Mouse (Mus musculus): ENCODE measurements around the gene B3gnt2. TPM values are rescaled to one million over a fixed set of nuclear protein-coding genes. Genes with fewer than 3 reads are reported as not detected.

B3gnt2 gene
- polyA plus RNA-seq, 1 experiment = 9.7 TPM

DNA sequence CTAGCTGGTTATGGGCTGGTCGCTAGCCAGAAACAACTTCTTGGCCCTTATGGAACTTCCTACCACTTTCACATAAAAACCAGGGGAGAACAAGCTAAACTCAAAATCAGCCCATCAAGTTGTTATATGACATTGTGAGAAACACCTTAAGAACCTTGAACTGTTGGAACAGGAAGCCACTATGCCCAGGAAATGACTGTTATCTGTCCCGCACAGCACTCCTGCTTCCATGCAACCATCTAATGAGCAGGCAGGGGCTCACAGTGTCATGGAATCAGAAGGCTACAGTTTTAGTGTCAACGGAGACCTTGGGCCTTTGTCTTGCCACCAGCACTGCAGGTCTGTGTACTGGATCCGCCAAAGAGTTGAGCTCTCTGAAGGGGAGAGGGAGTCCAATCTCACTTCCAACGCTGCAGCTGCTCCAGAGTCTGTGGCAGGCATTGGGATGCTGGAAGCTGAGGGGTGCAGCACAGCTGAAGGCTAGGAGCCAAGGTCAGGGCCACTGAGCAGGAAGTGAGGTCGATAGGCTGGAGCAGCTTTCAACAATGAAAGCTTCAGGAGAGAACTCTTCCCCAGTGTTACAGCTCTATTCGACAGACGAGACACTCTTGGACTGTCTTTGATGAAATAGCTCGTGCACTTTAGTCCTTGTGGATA lies 36.6 kb downstream of the B3gnt2 start:
- no peak for DNase-seq (ENCODE audit: extremely low spot score in 1 of 2, low spot score in 1 of 2)

- DNase-seq (ENCODE audit: extremely low spot score in 1 of 2, low spot score in 1 of 2) = no peak
Measured at GRCm38 (mm10) chr11:22821243-22821642, 39.5 kb downstream of the B3gnt2 start.

DNA sequence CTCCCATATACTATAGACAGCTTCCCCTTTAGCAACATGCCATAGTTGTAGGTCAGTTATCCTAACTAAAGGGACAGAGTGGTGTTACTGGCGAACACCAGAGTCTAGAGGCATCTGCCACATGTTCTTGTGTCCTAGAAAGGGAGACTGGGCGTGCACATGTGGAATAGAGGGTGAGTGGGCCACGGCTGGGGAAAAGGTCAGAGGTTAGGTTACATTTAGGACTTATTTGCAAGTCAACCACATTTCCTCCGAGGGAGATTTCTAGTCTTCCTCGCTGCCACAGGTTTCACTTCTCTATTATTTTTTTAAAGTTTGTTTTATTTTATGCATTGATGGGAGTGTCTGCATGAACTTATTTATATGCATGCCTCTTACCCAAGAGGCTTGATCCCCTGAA lies 42.4 kb downstream of the B3gnt2 start:
- DNase-seq (ENCODE audit: extremely low spot score in 1 of 2, low spot score in 1 of 2) = no peak

DNA sequence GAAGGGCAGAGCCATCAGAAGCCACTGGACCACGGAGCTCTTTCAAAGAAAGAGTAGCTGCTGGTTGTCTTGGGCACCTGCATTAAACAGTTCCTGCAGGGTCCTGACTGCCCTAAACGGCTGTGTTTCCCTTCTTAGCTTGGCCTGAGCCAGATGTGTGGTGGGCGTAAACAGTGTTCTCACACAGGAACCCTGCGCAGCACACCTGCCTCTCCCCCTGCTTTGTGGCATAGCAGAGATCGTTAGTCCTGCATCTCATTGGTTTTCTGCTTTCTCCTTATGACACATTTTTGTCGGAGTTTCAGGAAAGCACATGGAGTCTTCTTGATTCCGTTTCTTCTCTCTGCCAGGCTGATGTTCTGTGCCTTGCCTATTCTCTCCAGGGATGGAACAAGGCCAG lies 44.9 kb downstream of the B3gnt2 start:
- no peak for DNase-seq (ENCODE audit: extremely low spot score in 1 of 2, low spot score in 1 of 2)

DNA sequence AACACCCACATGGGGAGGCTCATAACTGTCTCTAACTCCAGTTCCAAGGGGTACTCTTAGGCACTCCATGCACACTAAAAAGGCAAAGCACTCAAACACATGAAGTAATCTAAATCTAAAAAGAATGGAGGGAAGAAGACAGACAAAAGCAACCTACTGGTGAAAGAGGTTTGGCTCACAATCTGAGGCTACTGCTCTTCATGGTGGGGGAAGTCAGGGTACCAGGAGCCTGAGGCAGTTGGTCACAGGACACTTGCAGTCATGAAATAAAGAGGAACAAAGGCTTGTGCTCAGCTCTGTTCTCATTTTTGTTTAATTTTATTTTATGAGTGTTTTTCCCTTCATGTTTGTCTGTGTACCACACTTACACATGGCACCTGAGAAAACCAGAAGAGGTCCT lies 45.6 kb downstream of the B3gnt2 start:
- DNase-seq (ENCODE audit: extremely low spot score in 1 of 2, low spot score in 1 of 2) = no peak

- DNase-seq (ENCODE audit: extremely low spot score in 1 of 2, low spot score in 1 of 2) = no peak
Measured at GRCm38 (mm10) chr11:22813921-22814704, 46.6 kb downstream of the B3gnt2 start.

GRCm38 (mm10) chr11:22813427-22813826 lies 47.3 kb downstream of the B3gnt2 start:
- DNase-seq (ENCODE audit: extremely low spot score in 1 of 2, low spot score in 1 of 2) = no peak

GRCm38 (mm10) chr11:22811413-22811812 lies 49.3 kb downstream of the B3gnt2 start:
- DNase-seq (ENCODE audit: extremely low spot score in 1 of 2, low spot score in 1 of 2) = no peak

DNA sequence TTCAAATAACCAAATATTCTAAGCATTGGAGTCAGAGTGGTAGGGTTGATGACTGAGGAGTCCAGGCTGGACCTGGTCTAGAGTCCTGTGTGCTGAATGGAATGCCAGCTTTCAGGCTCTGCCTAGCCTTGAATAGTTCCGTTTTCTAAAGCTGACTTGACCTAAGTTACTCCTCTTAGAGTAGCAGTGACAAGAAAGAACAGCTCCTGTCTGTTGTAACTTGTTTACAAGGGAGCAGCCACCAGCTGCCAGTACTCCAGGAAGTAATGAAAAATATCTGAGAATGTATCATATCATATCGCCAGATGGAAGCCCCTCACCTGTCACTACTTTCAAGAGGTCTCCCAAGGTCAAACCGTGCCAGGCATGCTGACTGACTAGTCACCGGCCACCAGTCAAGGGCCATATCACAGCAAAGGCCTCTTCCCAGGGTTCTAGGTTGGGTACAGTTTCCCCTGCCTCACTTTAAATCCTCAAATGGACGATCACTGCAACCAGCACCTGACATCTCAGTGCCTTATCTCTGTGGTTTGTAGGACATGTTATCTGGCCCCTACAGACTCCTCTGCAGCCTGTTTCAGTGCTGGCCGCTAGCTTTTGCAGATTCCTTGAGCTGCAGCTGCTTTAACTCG lies 51.2 kb downstream of the B3gnt2 start:
- no peak for DNase-seq (ENCODE audit: extremely low spot score in 1 of 2, low spot score in 1 of 2)

GRCm38 (mm10) chr11:22808040-22808439 lies 52.7 kb downstream of the B3gnt2 start:
- no peak for DNase-seq (ENCODE audit: extremely low spot score in 1 of 2, low spot score in 1 of 2)

GRCm38 (mm10) chr11:22805171-22805570 lies 55.6 kb downstream of the B3gnt2 start:
- no peak for DNase-seq (ENCODE audit: extremely low spot score in 1 of 2, low spot score in 1 of 2)

DNA sequence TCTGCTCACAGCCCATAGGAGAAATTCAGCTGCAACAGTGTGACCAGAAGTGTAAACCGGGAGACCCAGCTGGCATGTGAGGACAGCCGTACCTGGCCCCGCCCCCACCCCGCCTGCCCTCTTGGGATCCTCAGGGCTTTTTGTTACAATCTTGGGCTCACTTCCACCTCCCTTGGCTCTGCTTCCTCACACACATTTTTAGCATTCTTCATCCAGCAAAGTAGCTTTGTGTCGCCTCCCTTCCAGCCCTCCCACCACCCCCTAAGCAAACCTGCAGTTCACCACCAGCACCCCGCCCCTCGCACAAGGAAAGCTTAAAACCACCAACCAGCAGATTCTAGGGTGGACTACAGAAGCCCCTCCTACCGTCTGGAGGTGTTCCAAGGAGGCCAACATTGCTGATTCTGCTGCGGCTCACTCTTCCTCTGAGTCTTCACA lies 60.8 kb downstream of the B3gnt2 start:
- DNase-seq (ENCODE audit: extremely low spot score in 1 of 2, low spot score in 1 of 2) = no peak

DNA sequence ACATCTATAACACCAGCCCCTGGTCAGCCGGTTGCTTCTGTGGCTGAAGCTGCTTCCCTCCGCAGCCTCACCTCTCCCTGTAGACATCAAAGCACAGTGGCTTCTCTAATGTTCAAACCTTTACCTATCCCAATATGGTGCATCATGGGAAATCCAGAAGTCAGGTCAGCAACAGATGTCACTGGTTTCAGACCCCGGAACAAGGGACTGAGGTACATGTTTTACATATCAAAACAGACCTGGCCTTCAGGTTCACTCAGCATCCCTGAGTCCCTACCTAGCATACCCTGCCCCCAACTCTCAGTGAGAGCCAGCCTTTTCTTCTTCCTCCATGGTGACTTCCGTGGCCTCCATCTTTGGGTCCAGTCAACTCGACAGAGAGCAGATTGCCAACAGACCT lies 61.8 kb downstream of the B3gnt2 start:
- DNase-seq (ENCODE audit: extremely low spot score in 1 of 2, low spot score in 1 of 2) = no peak

- DNase-seq (ENCODE audit: extremely low spot score in 1 of 2, low spot score in 1 of 2) = no peak
Measured at GRCm38 (mm10) chr11:22794734-22795133, 66.0 kb downstream of the B3gnt2 start.

- DNase-seq (ENCODE audit: extremely low spot score in 1 of 2, low spot score in 1 of 2) = no peak
Measured at GRCm38 (mm10) chr11:22793881-22794203, 66.9 kb downstream of the B3gnt2 start.

DNA sequence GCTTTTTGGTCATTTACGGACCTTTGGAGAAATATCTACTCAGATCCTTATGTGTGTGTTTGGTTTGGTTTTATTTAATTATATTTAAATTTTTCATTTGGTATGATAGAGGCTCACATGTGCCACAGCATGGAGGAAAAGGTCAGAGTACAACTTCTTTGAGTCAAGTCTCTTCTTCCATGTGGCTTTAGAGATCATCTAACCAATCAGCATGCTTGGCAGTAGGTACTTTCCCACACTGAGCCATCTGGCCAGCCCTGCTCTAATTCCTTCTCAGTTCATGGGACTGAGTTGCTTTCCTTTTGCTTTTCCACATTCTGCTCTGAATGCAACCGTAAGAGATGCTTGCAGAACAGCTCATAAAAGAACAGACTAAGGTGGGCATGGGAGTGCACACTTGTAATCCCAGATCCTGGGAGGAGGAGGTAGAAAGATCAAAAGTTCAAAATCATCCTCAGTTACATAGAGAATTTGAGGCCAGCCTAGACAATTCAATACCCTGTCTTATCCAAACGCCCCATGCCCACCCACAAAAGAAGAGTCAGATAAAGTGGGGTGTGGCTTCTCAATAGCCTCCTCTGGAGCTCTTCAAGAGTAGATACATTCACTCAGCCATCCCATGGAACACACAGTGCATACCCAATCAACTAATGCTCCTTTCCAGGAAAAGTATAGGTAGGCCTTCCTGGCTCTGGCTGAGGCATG lies 67.4 kb downstream of the B3gnt2 start:
- DNase-seq (ENCODE audit: extremely low spot score in 1 of 2, low spot score in 1 of 2) = no peak

GRCm38 (mm10) chr11:22792149-22792548 lies 68.6 kb downstream of the B3gnt2 start:
- no peak for DNase-seq (ENCODE audit: extremely low spot score in 1 of 2, low spot score in 1 of 2)

- no peak for DNase-seq (ENCODE audit: extremely low spot score in 1 of 2, low spot score in 1 of 2)
Measured at GRCm38 (mm10) chr11:22791726-22792125, 69.0 kb downstream of the B3gnt2 start.

DNA sequence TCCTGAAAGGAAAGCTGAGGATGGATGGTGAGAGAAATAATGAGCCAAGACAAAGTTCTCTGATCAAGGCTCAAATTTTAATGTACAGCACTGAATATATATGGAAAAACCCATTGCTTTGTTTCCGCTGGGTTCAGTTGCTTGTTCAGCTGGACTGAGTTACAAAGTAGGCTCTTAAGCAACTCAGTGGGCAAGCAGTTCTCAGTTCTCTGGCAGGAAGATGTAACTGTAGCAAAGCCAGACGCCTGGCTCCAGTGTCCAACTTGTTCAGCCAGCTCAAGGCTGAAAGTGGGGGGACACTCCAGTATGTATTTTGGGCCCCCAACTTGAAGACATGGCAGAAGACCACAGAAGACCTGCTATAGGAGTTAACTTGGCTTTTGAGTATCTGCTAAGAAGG lies 72.9 kb downstream of the B3gnt2 start:
- DNase-seq (ENCODE audit: extremely low spot score in 1 of 2, low spot score in 1 of 2) = no peak

GRCm38 (mm10) chr11:22784477-22784876 lies 76.3 kb downstream of the B3gnt2 start:
- no peak for DNase-seq (ENCODE audit: extremely low spot score in 1 of 2, low spot score in 1 of 2)

- no peak for DNase-seq (ENCODE audit: extremely low spot score in 1 of 2, low spot score in 1 of 2)
Measured at GRCm38 (mm10) chr11:22782705-22783124, 78.0 kb downstream of the B3gnt2 start.

Data from frontal cortex, adult 2 months (tissue).